Mouse (Mus musculus) MEL (cell line): Measurements from ENCODE around the gene Napa. TPM values are rescaled to one million over a fixed set of nuclear protein-coding genes. Genes with fewer than 3 reads are reported as not detected.
A peak's percentile ranks its signal among the peaks of the same experiment; 100 is the strongest.

ENCODE experiments used
- DNase-seq: peaks from one replicate; pipeline ENCODE4 v3.0.0; 2011; ENCODE audit warnings: low read depth, low spot score
- H3K27ac ChIP-seq: 2 replicates; pipeline ENCODE4 v1.5.1; 2012; ENCODE audit warnings: low read depth, mild to moderate bottlenecking, control low read depth, low read length, moderate library complexity; ENCODE audit not compliant: control insufficient read depth
- H3K27me3 ChIP-seq, 2 experiments: fragments of 150-350 bp in 1 of 2; sonication (generic) in 1 of 2; 2 replicates each; pipeline ENCODE4 v1.6.1; 2012; ENCODE audit warnings: low read length in 2 of 2, mild to moderate bottlenecking in 2 of 2, improper control_type of control experiment in 1 of 2, moderate library complexity in 1 of 2; ENCODE audit not compliant: insufficient read depth in 2 of 2, control insufficient read depth in 1 of 2
- H3K36me3 ChIP-seq, 2 experiments: 2 replicates each; pipeline ENCODE4 v1.6.1; 2012 to 2014; ENCODE audit warnings: low read length in 2 of 2, improper control_type of control experiment in 1 of 2, inconsistent platforms in 1 of 2, mild to moderate bottlenecking in 1 of 2; ENCODE audit not compliant: insufficient read depth in 2 of 2, control insufficient read depth in 1 of 2
- H3K4me1 ChIP-seq, 2 experiments: fragments of 150-350 bp in 1 of 2; sonication (generic) in 1 of 2; 2 replicates each; pipeline ENCODE4 v1.6.1; 2012; ENCODE audit warnings: low read length in 2 of 2, improper control_type of control experiment in 1 of 2, mild to moderate bottlenecking in 1 of 2; ENCODE audit not compliant: insufficient read depth in 2 of 2, control insufficient read depth in 1 of 2
- H3K4me3 ChIP-seq, 2 experiments: fragments of 150-350 bp in 1 of 2; sonication (generic) in 1 of 2; 2 replicates each; pipeline ENCODE4 v1.5.1; 2012; ENCODE audit warnings: low read depth in 2 of 2, low read length in 2 of 2, mild to moderate bottlenecking in 2 of 2, moderate library complexity in 2 of 2, control low read depth in 1 of 2, improper control_type of control experiment in 1 of 2; ENCODE audit not compliant: control insufficient read depth in 1 of 2, insufficient read depth in 1 of 2
- H3K79me2 ChIP-seq: 2 replicates; pipeline ENCODE4 v1.6.1; 2012; ENCODE audit warnings: mild to moderate bottlenecking, low read length, moderate library complexity; ENCODE audit not compliant: control insufficient read depth, poor library complexity, insufficient read depth
- H3K9ac ChIP-seq: 2 replicates; pipeline ENCODE4 v1.6.1; 2012; ENCODE audit warnings: low read depth, mild to moderate bottlenecking, control low read depth, low read length, moderate library complexity; ENCODE audit not compliant: control insufficient read depth, poor library complexity, severe bottlenecking
- H3K9me3 ChIP-seq: fragments of 150-350 bp; sonication (generic); replicated peaks from 2 replicates; pipeline ENCODE4 v1.6.1; 2012; ENCODE audit warnings: mild to moderate bottlenecking, low read length, improper control_type of control experiment, moderate library complexity; ENCODE audit not compliant: insufficient read depth
- BHLHE40 ChIP-seq: IDR thresholded peaks from 2 replicates; pipeline ENCODE4 v1.6.1; 2012; ENCODE audit warnings: low read depth, mild to moderate bottlenecking, inconsistent platforms, low read length, improper control_type of control experiment, borderline replicate concordance
- CTCF ChIP-seq, 3 experiments: IDR thresholded peaks in 2 of 3; conservative IDR thresholded peaks in 1 of 3; 2 replicates each; pipeline ENCODE4 v1.5.1; 2011 to 2012; ENCODE audit warnings: low read length in 3 of 3, low read depth in 2 of 3, mild to moderate bottlenecking in 2 of 3, improper control_type of control experiment in 1 of 3, inconsistent platforms in 1 of 3, mixed read lengths in 1 of 3, moderate library complexity in 1 of 3; ENCODE audit not compliant: control insufficient read depth in 1 of 3, insufficient read depth in 1 of 3, poor library complexity in 1 of 3, severe bottlenecking in 1 of 3
- ELF1 ChIP-seq: IDR thresholded peaks from 2 replicates; pipeline ENCODE4 v1.6.1; 2014; ENCODE audit warnings: low read depth, mild to moderate bottlenecking, inconsistent platforms, low read length, improper control_type of control experiment, moderate library complexity
- GATA1 ChIP-seq: IDR thresholded peaks from 2 replicates; pipeline ENCODE4 v1.6.1; 2011; ENCODE audit warnings: low read depth, low read length, improper control_type of control experiment
- MAFK ChIP-seq: IDR thresholded peaks from 2 replicates; pipeline ENCODE4 v1.6.1; 2011; ENCODE audit warnings: low read depth, mild to moderate bottlenecking, low read length, improper control_type of control experiment, borderline replicate concordance
- MXI1 ChIP-seq: IDR thresholded peaks from 2 replicates; pipeline ENCODE4 v1.6.1; 2011; ENCODE audit warnings: mild to moderate bottlenecking, low read depth, low read length, improper control_type of control experiment
- MYB ChIP-seq: IDR thresholded peaks from 2 replicates; pipeline ENCODE4 v1.6.1; 2011; ENCODE audit warnings: mild to moderate bottlenecking, low read depth, low read length, improper control_type of control experiment
- NRF1 ChIP-seq: IDR thresholded peaks from 2 replicates; pipeline ENCODE4 v1.6.1; 2014; ENCODE audit warnings: low read depth, mild to moderate bottlenecking, inconsistent platforms, low read length, improper control_type of control experiment, moderate library complexity; ENCODE audit not compliant: poor library complexity, insufficient read depth, severe bottlenecking
- RAD21 ChIP-seq: IDR thresholded peaks from 2 replicates; pipeline ENCODE4 v1.6.1; 2011; ENCODE audit warnings: mild to moderate bottlenecking, low read depth, low read length, improper control_type of control experiment
- SIN3A ChIP-seq: IDR thresholded peaks from 2 replicates; pipeline ENCODE4 v1.6.1; 2012; ENCODE audit warnings: low read length, improper control_type of control experiment, inconsistent platforms
- SMC3 ChIP-seq: IDR thresholded peaks from 2 replicates; pipeline ENCODE4 v1.6.1; 2011; ENCODE audit warnings: low read depth, low read length, improper control_type of control experiment
- TCF12 ChIP-seq: IDR thresholded peaks from 2 replicates; pipeline ENCODE4 v1.6.1; 2014; ENCODE audit warnings: low read depth, mild to moderate bottlenecking, inconsistent platforms, low read length, improper control_type of control experiment, moderate library complexity
- UBTF ChIP-seq: IDR thresholded peaks from 2 replicates; pipeline ENCODE4 v1.6.1; 2012; ENCODE audit warnings: low read depth, mild to moderate bottlenecking, inconsistent platforms, low read length, improper control_type of control experiment, moderate library complexity, borderline replicate concordance; ENCODE audit not compliant: insufficient read depth
- USF1 ChIP-seq: IDR thresholded peaks from 2 replicates; pipeline ENCODE4 v1.6.1; 2014; ENCODE audit warnings: low read depth, mild to moderate bottlenecking, inconsistent platforms, low read length, improper control_type of control experiment, moderate library complexity
- ZC3H11A ChIP-seq: IDR thresholded peaks from 2 replicates; pipeline ENCODE4 v1.6.1; 2012; ENCODE audit warnings: low read depth, mild to moderate bottlenecking, inconsistent platforms, low read length, improper control_type of control experiment
- ZMIZ1 ChIP-seq: IDR thresholded peaks from 2 replicates; pipeline ENCODE4 v1.6.1; 2012; ENCODE audit warnings: low read depth, mild to moderate bottlenecking, inconsistent platforms, low read length, improper control_type of control experiment, moderate library complexity
- polyA plus RNA-seq, 2 experiments: library from polyadenylated mRNA; stranded (reverse) in 1 of 2; unstranded in 1 of 2; fragments of >175 nt in 1 of 2; fragments of >200 nt in 1 of 2; gene quantifications; 2 replicates each; pipeline versions ENCODE4 v1.2.1 to v1.2.4; 2012; ENCODE audit warnings: low replicate concordance in 2 of 2, low read depth in 1 of 2; ENCODE audit not compliant: insufficient read length in 2 of 2, insufficient read depth in 1 of 2, missing spikeins in 1 of 2
- total RNA-seq: library from RNA; depleted of rRNA; stranded (reverse); fragments of 300-350 nt; gene quantifications from 2 replicates; pipeline ENCODE4 v1.2.3, GENCODE M21; 2012

Napa gene
- total and polyA plus RNA-seq, 3 experiments: 56.1 to 132 TPM; not detected in 1

DNA sequence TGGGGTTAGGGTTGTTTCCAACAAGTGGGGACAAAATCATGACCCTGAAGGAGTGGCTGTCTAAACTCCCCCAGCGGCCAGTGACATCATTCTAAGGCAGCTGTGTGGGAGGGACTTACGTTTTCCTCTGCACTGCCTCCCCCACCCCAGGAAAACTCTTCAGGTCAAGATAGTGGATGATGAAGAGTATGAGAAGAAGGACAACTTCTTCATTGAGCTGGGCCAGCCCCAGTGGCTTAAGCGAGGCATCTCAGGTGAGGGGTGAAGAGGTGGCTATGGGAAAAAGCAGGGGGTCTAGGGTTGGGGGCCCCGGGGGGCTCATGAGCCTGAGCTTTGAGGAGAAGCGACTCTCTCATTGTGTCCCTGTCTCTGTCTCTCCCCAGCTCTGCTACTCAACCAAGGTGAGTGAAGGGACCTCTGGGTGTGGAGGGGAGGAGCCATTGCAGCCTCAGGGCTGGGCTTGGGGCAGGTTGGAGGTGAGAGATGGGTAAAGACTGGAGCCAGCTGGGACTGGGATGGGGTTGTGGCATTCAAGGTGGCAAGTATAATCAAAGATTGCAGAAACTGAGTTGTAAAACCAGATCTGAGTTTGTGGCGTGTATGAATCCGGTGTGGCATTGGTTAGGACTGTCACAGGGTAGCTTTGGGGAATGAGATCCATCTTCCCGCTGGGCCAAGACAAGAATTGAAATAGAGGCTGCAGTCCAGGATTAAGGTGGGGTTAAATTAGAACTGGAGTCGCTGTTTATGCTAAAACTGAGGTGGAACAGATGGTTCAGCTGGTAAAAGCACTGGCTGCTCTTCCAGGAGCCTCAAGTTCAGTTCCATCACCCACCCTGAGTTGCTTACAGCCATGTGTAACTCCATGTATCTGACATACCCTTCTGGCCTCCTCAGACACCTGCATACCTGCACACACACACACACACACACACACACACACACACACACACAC, 52.2 kb downstream of the Napa start:
- Histone ChIP-seq H3K79me2 (no peaks in the 10 kb centered on the region), H3K27me3 (peaks cover 0 to 4% of the 10 kb centered on the region in 2 experiments; a peak in 2 of 4 replicates), H3K4me1 (peaks cover 0 to 16% of the 10 kb centered on the region in 2 experiments; a peak in 2 of 4 replicates), H3K4me3 (no peak overlapping the region), H3K9me3 (no peaks in the 10 kb centered on the region), H3K36me3 (peaks cover 0 to 2% of the 10 kb centered on the region in 2 experiments; a peak in 1 of 4 replicates), H3K27ac (no peak overlapping the region), H3K9ac (no peak overlapping the region)
- DNase-seq: no peak
- TF ChIP-seq MXI1 (no peak), MAFK (no peak), BHLHE40 (no peak), GATA1 (no peak), ELF1 (no peak), MYB (no peak)

DNA sequence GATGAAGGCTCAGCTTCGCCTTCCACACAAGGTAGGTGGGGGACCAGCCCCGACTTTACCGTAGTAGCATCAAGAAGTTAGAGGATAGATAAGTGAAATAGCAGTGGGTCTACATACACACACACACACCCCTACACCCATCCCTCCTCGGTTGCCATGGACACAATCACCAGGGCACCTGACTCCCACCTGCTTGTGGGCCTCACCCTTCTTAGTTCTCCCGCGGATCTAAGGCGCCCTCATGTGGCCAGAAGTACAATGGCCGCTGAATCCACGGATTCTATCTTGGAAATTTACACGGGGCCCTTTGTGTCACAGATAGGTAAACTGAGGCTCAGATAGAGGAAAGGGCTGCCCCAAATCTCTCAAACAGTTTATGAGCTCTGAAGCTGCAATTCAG, 55.3 kb downstream of the Napa start:
- no peak overlapping the region for H3K27ac ChIP-seq
- H3K9me3 ChIP-seq: no peaks in the 10 kb centered on the region
- peaks cover 0 to 20% of the 10 kb centered on the region in 2 experiments; a peak in 2 of 4 replicates for H3K4me1 ChIP-seq
- TF ChIP-seq MAFK (no peak), SMC3 (peak; percentile 81), RAD21 (peak; percentile 87), GATA1 (peak; percentile 32; the same call in 1 of the 2 replicates), NRF1 (0 out of 2 replicates have a peak, but pooled peaks have one; percentile 3), UBTF (no peak), ZC3H11A (peak; percentile 69), CTCF (IDR thresholded peaks at IDR 0.05 in 2 of 3, conservative IDR thresholded peaks at IDR 0.05 in 1 of 3; ENCODE audit: control insufficient read depth in 1 of 3, insufficient read depth in 1 of 3, low read depth in 2 of 3, low read length in 3 of 3, poor library complexity in 1 of 3, severe bottlenecking in 1 of 3) (peak; percentile 73 to 86 (median 85)), TCF12 (0 out of 2 replicates have a peak, but pooled peaks have one; percentile 6), ZMIZ1 (no peak), SIN3A (0 out of 2 replicates have a peak, but pooled peaks have one; percentile 27), USF1 (peak; percentile 58)
- TF ChIP-seq, all 39 proteins: peak for 9
- peak; percentile 64 for DNase-seq
- no peak overlapping the region for H3K4me3 ChIP-seq
- H3K9ac ChIP-seq: no peak overlapping the region
- no peaks in the 10 kb centered on the region; a peak in 1 of 4 replicates for H3K27me3 ChIP-seq
- no peaks in the 10 kb centered on the region for H3K79me2 ChIP-seq
- H3K36me3 ChIP-seq: peaks cover 0 to 2% of the 10 kb centered on the region in 2 experiments; a peak in 1 of 4 replicates
